Mouse (Mus musculus): ENCODE measurements around the gene 1110051M20Rik.
A peak's percentile ranks its signal among the peaks of the same experiment; 100 is the strongest.

Gene 1110051M20Rik

DNA sequence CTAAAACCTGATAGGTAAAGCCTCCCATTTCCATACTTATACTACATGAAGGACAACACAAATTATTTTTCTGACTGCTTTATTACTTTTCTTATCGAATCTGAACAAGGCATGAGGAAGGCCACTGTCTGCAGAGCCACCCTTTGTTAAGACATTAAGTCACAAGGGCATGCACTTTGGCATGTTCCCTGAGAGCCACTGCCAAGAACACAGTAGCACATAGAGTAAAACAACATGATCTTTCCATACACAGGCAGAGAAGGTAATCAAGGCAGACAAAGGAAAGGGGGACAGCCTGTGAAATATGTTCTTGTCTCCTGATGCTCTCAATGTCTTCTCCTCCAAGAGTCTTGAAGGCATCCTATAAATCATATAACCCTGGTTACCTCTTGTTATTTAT lies 30.7 kb downstream of the 1110051M20Rik start:
- DNase-seq: no peak

DNA sequence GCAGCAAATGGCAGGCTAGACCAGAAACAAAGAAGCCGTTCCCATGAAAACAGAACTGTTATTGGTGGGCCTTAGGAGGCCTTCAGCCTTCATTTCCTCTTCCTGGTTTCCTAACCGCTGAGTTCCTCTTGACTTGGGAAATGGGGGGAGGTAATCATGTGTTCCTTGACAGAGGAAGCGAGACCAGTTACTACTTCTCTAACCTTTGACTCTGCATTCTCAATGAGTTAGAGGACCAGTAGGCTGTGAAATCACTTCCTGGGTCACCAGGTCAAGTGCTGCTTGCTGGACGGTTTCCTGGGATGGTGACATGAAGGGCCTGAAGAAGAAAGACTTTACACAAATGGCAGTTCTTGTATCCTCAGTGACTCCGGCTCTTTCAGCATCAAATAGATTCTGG lies 32.1 kb downstream of the 1110051M20Rik start:
- peak; percentile 52 to 60 for DNase-seq

DNA sequence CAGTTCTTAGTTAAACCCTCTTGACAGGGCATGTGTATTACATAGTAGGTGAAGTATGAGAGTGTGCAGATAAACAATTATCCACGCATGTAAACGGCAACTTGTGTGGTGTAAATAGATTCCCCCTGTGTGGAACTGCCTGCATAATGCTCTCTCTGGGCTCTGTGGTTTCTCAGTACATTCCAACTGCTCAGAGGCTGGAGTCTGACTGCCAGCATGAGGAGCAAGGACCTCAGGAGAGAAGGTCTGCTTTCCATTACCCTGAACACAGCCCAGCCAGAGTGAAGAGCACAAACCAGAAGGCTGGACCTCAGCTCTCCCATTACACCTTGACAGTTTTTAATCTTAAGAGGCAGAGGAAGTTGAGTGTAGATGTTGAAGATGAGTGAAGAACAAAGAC lies 33.0 kb downstream of the 1110051M20Rik start:
- DNase-seq: no peak

DNA sequence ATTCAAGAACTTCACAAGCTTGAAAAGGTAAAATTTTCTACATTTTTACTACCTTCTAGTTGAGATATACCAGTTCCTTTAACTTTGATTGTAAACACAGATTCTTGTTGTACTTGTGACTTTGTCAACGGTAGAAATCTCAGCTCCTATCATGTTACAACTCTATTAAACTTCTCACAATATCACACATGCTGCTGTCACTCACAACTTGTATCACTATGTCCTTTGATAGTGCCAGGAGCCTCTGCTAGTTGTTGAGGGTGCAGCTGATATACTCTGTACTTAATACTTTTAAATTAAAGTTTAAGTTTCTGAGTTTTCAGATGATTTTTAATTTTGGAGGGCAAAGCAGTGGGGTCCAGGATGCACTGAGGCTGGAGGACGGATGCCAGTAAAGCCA lies 36.5 kb downstream of the 1110051M20Rik start:
- no peak for DNase-seq

DNA sequence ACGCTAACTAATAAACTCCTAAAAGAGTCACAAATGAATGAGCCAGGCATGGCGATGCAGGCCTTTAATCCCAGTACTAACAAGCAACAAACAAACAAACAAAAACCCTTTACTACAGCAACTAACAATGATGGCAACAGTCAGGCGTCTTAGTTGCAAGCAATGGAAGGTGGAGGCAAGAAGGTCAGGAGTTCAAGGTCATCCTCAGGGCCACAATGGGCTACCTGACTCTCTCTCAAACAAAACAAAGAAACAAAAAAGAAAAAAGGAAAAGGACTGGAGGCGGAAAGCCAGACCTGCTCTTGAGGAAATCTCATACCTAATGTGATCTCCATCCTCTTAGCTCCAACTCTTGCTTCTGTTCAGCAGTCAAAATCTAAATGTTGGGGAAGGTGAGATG lies 39.4 kb downstream of the 1110051M20Rik start:
- no peak for DNase-seq

DNA sequence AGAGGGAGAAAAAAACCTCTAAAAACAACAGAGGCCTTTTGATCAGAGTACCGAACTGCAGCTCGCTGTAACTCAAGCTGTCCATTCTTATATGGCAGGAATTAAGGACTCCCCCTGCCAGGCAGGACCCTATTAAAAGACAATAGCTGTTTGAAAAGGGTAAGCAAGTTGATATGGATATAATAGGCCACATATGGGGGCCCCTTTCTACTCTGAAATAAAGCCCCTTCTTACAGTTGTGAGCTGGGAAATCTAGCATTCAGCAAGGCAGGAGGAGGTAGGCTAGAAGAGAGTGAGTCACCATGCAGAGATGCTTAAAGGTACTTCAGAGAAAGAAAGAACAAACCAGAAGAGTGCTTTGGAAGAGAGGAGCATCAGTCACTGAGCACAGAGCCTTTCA lies 44.8 kb downstream of the 1110051M20Rik start:
- no peak for DNase-seq

DNA sequence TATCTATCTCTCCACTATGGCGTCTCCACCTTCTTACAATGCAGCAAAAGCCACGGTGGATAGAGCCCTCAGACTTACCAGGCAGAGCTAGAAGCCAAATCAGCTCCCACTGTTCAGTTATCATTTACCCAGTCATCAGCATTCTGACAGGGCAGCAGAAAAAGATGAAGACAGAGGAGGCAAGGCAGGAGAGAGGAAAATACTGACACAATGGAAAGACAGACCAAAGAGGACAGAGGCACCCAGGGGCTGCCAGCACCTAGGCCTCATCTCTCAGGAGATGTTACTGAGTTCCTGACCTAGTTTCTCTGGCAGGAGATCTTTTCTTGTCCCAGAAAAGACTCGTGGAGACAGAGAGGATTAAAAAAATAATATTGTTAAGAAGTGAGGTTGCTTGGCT lies 45.3 kb downstream of the 1110051M20Rik start:
- DNase-seq: no peak

DNA sequence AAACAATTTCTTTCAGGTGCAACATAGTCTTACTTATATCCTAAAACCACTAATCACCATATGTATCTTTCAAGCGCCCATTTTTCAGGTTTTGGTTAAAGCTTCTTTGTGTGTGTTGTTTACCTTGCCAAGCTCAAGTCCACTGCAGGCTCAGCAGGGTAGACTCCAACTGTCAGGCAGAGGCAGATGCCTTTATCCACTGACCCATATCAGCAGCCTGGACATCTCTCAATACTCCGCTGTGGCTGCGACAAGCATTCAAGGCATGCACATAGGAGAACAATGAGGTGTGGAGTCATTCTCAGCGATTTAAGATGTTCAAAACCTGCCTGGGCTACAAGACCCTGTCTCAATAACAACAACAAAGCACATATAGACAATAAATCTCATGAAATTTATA lies 50.4 kb downstream of the 1110051M20Rik start:
- DNase-seq: peak; percentile 32 to 51

DNA sequence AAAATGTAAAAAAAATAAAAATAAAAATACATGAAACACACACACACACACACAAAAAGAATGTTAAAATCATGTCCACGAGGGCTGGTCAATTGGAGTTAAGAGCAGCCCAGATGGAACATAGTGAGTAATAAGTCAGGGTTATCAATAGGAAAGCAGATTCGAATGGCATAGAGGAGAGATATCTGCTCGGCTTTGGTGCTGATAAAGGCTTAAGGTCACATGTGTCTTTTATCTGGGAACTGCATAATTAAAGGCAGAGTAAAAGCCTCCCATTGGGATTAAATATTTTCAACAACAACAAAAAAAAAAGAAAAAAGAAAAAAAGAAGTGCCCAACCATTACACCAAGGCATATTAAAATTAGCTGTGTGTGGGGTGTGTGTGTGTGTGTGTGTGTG lies 55.8 kb downstream of the 1110051M20Rik start:
- DNase-seq: no peak

DNA sequence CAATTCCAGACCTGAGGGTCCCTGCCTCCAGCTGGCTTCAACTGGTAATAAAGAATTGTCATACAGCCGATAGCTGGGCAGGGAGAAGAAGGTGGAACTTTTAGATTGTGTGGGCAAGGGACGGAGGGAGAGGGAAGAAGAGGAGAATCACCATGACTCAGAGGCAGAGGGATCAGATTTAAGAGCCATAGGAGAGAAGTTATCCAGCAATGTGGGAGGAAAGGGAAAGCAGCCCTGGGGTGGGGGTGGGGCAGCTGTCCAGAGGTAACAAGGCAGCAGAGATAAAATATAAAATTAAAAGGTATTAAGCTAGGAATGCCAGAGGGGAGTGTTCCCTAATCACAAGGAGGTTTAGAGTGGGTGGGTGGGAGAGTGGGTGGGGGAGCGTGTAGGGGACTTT lies 56.2 kb downstream of the 1110051M20Rik start:
- no peak for DNase-seq

DNA sequence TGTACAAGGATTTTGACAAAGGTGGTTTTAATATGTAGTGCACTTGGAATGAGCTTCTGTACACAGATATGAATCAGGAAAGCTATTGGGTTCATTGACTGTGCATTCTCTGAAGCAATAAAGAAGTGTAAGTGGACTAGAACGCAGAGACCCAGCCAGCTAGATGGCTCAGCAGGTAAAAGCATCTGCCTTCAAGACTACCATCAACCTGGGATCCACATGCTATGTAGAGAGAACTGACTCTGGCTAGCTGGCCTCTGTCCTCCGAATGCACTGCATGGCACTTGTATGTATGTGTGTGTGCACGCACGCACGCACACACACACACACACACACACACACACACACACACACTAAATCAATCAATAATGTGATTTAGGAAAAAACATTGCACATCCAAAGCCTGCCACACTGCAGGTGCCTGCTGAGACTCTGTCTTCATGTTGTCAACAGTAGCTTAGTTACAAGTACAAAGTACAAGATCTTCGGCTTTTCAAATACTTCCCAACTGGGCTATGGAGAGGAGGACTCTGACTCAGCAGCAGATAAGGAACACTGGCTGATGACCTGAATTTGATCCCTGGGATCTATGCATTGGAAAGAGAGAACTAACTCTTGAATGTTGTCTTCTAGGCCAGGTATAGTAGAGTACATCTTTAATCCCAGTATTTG lies 57.1 kb downstream of the 1110051M20Rik start:
- DNase-seq: no peak

DNA sequence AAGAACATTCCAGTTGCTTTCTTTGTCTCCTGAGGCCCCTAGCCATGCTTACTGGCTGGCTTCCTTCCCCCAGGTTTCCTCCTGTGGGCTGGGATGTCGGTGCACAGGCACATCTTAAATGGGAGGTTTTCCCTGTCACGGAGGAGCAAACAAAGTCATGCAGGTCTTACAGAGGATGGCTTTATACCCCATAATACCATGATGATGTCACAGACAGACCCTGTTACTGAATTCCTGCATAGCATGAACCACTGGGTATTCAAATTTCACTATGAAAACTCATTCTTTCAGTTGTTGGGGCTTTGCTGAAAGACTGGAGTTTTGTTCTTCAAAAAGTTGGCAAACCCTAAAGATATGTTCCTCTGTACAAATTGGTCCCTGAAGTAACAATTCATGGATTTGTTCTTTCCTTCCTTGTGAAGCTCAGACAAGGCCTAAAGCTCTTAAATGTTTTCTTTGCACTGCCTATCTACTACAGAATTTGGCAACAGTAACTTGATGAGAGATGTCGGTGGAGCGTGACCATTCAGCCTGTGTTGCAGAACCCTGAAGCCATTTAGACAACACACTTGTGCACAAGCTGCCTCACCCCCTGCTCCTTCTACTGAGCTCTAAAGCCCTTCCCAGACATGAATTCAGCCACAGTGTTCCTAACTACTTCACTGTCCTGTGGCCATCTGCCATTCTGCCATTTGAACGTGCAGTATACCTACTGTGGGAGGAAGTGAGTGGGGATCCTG lies 57.8 kb downstream of the 1110051M20Rik start:
- DNase-seq: peak; percentile 35 to 43

DNA sequence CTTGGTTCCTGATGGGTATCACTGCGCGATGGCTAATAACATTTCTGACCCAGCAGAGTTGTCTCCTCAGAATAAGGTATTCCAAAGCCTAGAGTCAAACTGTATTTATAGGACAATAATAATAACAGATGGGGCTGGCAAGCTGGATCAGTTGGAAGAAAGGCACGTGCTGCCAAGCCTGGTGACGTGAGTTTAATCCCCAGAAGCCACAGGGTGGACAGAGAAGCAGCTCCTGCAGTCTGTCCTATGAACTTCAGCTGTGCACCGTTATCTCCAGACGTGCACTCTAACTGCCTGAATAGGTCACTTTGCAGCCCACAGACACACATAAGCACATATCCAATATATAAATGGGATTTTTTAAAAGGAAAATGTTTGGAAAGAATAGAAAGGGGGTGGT lies 61.2 kb downstream of the 1110051M20Rik start:
- DNase-seq: no peak

DNA sequence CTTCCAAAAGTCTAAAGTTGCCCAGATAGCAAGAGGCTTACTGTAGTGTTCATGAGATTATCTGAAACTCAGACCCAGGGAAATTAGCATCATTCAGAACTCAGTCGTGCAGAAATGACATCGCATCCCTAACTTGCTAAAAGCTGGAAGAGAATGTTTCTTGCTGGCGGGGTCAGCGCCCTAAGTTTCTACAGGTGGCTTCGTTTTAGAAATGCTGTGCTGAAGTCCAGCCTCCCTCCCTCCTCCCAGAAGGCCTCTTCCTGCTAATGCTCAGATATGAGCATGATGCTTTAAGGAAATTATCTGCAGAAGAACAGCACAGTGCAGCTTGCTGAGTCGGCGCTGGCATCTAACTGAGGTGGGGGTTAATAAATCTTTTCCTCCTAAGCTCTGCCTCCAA lies 67.5 kb downstream of the 1110051M20Rik start:
- DNase-seq: peak; percentile 18 to 56

DNA sequence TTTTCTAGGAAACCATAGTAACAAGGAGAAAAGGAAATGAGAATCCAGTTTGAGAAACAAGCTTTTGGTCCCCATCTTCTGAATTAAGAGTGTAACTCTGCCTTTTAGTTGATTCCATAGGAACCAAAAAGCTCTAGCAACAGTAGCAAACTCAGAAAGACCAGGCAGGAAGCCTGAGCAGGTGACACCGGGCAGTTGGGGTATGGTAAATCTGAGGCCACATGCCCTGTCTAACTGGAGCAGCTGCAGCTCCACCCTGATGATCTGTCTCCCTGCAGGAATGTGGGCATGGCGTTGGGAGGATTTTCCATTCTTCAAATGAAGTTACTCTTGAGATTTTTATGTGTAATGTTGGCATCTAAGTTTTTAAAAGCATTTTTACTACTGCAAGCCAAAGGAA lies 74.2 kb downstream of the 1110051M20Rik start:
- no peak for DNase-seq

DNA sequence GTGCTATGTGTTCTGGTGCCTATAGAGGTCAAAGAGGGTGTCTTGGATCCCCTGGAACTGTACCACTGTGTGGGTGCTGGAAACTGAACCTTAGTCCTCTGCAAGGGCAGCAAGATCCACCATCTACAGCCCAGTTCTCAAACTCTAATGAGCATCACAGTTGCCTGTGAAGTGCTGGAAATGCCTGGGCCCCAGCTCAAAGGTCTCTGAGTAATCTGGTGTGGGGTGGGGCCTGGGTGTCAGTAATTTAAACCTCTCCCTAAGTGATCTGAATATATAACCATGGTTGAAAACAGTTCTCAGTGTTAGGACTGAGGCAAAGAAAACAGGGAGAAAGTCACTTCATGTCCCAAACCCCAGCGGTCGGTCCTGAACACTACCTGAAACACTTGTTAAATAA lies 81.2 kb downstream of the 1110051M20Rik start:
- DNase-seq: no peak

DNA sequence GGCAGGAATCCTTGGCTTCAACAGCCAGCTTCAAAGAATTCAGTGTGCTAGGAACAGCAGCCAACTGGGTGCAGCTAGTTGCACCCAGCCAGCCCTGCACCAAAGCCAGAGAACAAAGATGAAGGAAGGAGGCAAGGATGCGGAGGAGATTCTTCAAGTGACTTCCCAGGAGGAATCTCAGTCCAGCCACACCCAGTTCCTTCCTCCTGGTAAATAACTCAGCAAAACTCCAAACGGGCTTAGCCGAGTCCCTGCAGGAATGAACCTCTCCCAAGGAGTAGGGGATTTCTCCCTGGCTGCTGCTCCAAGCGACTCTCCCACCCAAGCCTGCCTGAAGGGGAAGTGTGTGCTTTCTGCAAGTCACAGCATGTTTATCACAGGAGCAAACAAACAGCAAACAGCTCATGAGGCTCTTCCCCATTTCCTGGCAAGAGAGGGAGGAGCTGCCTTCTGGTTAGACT lies 83.4 kb downstream of the 1110051M20Rik start:
- peak; percentile 13 to 45 for DNase-seq

DNA sequence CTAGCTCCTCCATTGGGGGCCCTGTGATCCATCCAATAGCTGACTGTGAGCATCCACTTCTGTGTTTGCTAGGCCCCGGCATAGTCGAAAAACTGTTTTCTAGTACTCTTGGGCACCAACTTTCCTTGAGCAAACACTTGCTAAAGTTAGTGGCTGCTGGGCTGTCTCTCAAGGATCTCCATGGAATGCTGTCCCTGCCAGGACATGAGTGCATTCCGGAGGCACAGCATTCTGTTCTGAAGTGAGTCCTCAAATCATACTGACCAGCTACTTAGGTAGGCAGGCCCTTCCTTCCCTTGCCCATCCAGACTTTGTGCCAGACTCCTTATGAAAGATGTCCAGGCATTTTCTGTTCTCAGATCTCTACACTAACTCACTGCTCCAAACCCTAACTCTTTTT lies 88.7 kb downstream of the 1110051M20Rik start:
- no peak for DNase-seq

DNA sequence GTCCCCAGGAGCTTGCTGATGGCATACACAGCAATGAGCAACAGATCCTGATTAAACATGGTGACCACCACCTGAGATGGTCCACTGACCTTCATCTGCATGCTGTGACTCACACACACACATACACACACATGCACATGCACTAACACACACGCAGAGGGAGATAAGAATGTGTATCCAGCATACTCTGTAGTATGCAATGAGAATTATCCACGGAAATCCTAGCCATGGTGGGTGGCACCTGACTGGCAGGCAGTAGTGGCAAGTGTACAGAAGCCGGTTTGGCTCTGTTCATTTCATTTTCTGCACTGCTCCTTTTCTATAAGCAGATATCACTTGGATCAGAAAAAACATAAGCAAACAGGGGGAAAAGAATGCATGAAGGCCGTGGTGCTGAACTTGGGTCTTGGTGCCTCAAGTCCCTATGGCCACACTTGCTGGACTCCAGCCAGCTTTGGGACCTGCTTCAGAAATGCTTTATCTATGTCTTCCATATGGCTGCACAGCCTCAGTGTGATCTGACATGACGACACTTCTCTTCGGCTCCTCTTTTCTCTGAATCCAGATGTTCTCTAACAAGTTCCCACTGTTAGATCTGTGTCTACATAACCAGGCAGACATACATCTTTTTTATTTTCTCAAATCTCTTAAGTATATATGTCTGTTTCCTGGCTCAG lies 89.6 kb downstream of the 1110051M20Rik start:
- no peak for DNase-seq

DNA sequence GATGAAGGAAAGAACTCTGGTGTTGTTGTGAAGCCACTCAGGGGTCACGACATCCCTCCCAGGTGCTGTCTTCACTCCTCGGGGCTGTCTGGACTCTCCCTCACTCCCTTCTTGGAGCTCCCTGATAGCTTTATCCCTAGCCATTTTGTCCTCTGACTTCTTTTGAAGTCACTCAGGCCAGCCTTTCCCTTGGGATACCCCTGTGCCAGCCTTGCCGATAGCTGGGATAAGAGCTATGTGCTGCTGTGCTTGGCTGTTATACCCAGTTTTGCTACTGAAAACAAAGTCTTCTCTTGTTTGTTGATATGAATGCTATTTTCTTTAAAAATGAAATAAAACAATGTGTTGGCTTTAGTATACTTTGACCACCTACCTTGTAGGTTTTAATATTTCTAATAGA lies 90.7 kb downstream of the 1110051M20Rik start:
- no peak for DNase-seq

DNA sequence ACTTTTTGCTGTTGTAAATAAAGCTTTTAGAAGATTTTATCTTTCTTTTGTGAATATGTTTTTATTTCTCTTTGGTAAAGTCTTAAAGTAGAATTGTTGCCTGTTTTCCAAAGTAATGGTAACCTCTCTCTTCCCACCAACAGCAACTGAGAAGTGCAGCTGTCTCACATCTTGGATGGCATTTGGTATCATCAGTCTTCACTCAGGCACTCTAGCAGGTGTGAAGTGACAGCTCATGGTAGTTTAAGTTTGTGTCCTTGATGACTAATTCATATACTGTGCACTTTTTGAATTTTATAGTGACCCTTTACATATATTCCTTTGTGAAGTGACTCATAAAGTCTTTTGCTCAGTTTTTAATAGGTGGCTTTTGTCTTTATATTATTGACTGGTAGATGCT lies 92.7 kb downstream of the 1110051M20Rik start:
- no peak for DNase-seq

DNA sequence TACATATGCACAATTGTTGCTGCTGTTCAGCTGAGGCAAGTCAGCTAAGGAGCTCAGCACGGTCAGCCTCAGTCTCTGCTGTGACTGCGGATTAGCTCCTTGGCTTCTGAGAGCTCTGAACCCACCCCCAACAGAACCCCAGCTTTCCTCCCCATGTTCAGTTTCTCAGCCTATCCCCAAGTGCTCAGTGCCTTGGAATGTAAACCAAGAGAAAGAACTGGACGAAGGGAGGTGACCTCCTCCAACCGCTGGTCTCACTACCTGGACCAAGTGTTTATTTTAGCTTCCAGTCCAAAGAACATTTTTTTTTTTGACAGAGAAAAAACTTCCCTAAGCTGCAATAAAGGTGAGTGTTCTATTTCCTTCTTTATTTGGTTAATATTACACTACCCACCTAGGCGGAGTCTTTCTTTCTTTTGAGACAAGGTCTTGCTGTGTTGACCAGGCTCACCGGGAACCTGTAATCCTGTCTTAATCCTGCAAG lies 94.5 kb downstream of the 1110051M20Rik start:
- peak; percentile 23 to 62 for DNase-seq

DNA sequence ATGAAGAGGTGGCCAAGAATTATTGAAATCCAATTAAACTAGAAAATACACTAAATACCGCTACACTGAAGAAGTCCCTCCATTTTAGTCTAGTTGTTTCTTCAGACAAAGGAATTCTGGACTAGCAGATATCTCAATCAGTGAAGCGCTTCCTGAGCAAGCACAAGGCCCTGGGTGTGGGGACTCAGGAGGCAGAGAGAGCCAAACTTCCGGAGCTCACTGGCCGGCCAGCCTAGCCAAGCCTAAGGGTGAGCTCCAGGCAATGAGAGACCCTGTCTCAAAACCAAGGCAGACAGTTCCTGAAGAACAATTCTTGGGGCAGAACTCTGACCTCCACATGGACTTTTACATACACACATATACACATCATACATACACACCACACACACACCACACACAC lies 95.6 kb downstream of the 1110051M20Rik start:
- DNase-seq: no peak

DNA sequence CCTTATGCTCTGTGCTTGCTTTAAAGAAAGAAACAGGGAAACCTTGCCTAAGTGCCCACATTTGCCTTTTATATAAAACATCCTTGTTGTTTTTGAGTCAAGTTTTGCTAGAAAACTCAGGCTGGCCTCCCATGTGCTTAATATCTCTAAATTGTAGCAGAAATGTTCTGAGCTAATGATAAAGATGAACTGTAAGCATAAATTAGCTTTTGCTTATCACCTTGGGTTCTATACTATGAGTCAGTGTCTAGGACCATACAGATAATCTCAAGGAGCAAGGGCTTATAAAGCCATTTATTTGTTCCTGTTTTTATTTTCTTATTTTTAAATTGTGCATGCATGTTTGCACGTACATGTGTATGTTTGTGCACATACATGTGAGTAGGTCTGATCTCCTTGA lies 98.9 kb downstream of the 1110051M20Rik start:
- no peak for DNase-seq
